ENCODE assay signal across 8 mouse cellular contexts in genomic region chr19:36348801-36349486, GRCm38 (mm10). TPM values are rescaled to one million over a fixed set of nuclear protein-coding genes. Genes with fewer than 3 reads are reported as not detected.
DNase-seq lines count a peak whose midpoint lies in the region.

No protein-coding gene starts in this region.

- H3K9me3 ChIP-seq in midbrain, embryonic 10.5 days (replicated peaks) = no peaks in the 10 kb centered on the region

- WGBS in midbrain, embryonic 10.5 days = under 1% methylated on average over 85 of the region's 85 CpGs

- peaks cover 20% of the 10 kb centered on the region for H3K4me1 ChIP-seq in midbrain, embryonic 10.5 days

- peak overlapping the region; percentile 79 for H3K27ac ChIP-seq in midbrain, embryonic 10.5 days (replicated peaks)

- H3K36me3 ChIP-seq in midbrain, embryonic 10.5 days = no peaks in the 10 kb centered on the region

- DNase-seq in adrenal gland, postnatal 10 days = peak; percentile 79
- DNase-seq in embryo, embryonic 9.5 days (ENCODE audit: extremely low spot score) = peak; percentile 63
- DNase-seq in heart, adult 11 months = peak; percentile 96
- peak; percentile 62 for DNase-seq in kidney, adult 11 months
- peak; percentile 21 for DNase-seq in left cerebral cortex, postnatal 4 days
- DNase-seq in midbrain, embryonic 10.5 days (ENCODE audit: low spot score) = peak; percentile 68
- DNase-seq in right cerebral cortex, postnatal 4 days = peak; percentile 53
- no peak for DNase-seq in MN1 (ENCODE audit: low spot score)

- intact Hi-C loops in left cerebral cortex, postnatal 4 days (cut with DNase I) = loop anchor here (5.0 kb wide), 1 partner anchor 237 kb away; no protein-coding TSS in a partner anchor

- H3K4me3 ChIP-seq in midbrain, embryonic 10.5 days = peak overlapping the region; percentile 84

- H3K27me3 ChIP-seq in midbrain, embryonic 10.5 days (ENCODE audit: low read depth, poor library complexity, severe bottlenecking) = peaks cover 70% of the 10 kb centered on the region

RNA-seq across cellular contexts. Expression of gene Pcgf5, which starts 0.8 kb away (rescaled TPM):
- 10 to 100 TPM; 19.1 to 26.7 TPM for total RNA-seq in adrenal gland, postnatal 10 days (2021)
- 1 to 10 TPM; 6.8 to 8.9 TPM for total RNA-seq in left cerebral cortex, postnatal 4 days (2021)
- polyA plus RNA-seq in midbrain, embryonic 10.5 days (2016; fragmentation: Nextera tagmentation; extraction: Ambion mirVana) = 10.8 and 11.3 TPM in 2 replicates
